Mouse (Mus musculus) cortical plate, adult 2 months (tissue): ENCODE measurements around the gene Otop2. TPM values are rescaled to one million over a fixed set of nuclear protein-coding genes. Genes with fewer than 3 reads are reported as not detected.

Experiments used
- H3K27ac ChIP-seq: fragments of 200-500 bp; 2 replicates; pipeline ENCODE4 v1.5.1; 2012; ENCODE audit warnings: low read length, control low read depth, inconsistent platforms; ENCODE audit not compliant: insufficient read depth
- H3K4me1 ChIP-seq: fragments of 200-500 bp; 2 replicates; pipeline ENCODE4 v1.6.1; 2011; ENCODE audit warnings: low read length; ENCODE audit not compliant: control insufficient read depth, insufficient read depth
- H3K4me3 ChIP-seq: fragments of 200-500 bp; 2 replicates; pipeline ENCODE4 v1.5.1; 2011; ENCODE audit warnings: mild to moderate bottlenecking, low read length, control low read depth; ENCODE audit not compliant: insufficient read depth
- CTCF ChIP-seq: fragments of 200-500 bp; IDR thresholded peaks from 2 replicates; pipeline ENCODE4 v1.5.1; 2011; ENCODE audit warnings: mild to moderate bottlenecking, control low read depth, low read length; ENCODE audit not compliant: insufficient read depth; ENCODE audit errors: extremely low read depth
- POLR2A ChIP-seq: fragments of 200-500 bp; IDR thresholded peaks from 2 replicates; pipeline ENCODE4 v1.6.1; 2011; ENCODE audit warnings: mild to moderate bottlenecking, low read length, control low read depth; ENCODE audit not compliant: insufficient read depth; ENCODE audit errors: extremely low read depth
- polyA plus RNA-seq: library from polyadenylated mRNA; depleted of rRNA; stranded (reverse); fragments of >200 nt; gene quantifications from 2 replicates; pipeline ENCODE4 v1.2.3, GENCODE M21; 2012; rRNA removed

Otop2 gene
- polyA plus RNA-seq, 1 experiment: 3.4 TPM

GRCm38 (mm10) chr11:115372015-115372414, 65.1 kb downstream of the Otop2 start:
- Histone ChIP-seq H3K27ac (no peak overlapping the region), H3K4me1 (peaks cover 8% of the 10 kb centered on the region), H3K4me3 (no peak overlapping the region)
- TF ChIP-seq POLR2A (no peak), CTCF (no peak)

DNA sequence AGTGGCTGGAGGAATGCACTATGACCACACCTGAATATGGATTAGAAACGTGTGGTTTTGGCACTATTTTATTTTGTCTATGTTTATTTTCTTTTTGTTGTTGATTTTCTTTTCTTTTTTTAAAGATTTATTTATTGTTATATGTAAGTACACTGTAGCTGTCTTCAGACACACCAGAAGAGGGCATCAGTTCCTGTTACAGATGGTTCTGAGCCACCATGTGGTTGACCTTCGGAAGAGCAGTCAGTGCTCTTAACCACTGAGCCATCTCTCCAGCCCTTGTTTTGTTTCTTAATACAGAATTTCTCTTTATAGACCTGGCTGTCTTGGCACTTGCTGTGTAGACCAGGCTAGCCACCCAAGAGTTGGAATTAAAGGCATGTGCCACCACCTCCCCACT, 65.8 kb downstream of the Otop2 start:
- H3K27ac ChIP-seq: no peak overlapping the region
- no peak overlapping the region for H3K4me3 ChIP-seq
- no peak for TF ChIP-seq POLR2A
- no peak for TF ChIP-seq CTCF
- peaks cover 8% of the 10 kb centered on the region for H3K4me1 ChIP-seq

DNA sequence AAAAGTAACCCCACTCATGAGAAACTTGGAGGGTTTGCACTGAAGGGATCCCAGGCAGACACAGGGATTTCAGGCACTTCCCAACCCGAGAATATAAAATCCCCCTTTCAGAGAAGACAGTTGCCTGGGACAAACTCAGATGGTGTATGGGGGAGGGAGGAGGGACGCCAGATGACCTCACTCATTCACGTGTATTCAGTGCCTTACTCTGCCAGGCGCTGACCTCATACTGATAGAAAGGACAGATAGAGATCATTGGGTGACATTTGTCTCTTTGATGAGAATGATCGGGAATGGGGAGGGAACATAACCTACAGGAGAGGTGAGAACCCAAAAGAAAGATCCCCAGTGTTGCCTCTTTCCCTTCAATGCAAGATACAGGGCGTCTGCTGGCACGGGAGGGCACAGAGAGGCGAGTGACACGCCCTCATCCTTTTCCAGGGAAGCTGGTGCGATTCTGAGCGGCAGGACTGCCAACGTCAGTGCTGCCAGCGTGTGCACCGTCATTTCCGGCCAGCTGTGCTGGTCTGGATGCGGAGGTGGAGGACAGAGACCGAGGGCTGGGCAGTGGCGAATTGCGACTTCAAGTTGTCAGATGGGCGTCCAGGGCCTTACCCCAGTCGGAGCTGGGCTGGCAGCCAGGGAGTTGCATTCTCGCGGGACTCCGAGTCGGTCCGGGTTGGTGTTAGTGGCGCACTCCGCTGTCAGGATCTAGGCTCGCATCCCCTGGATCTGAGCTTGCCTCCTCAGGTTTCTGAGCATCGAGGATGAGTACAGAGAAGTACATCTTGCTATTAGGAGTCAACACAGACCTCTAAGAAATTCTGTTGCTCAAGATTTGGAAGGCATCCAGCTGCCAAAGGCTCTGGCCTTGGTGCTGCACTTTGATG, 67.1 kb downstream of the Otop2 start:
- Histone ChIP-seq H3K4me3 (peak overlapping the region; percentile 31), H3K27ac (peak overlapping the region; percentile 32), H3K4me1 (peaks cover 8% of the 10 kb centered on the region)
- TF ChIP-seq CTCF (no peak), POLR2A (peak; percentile 72)

DNA sequence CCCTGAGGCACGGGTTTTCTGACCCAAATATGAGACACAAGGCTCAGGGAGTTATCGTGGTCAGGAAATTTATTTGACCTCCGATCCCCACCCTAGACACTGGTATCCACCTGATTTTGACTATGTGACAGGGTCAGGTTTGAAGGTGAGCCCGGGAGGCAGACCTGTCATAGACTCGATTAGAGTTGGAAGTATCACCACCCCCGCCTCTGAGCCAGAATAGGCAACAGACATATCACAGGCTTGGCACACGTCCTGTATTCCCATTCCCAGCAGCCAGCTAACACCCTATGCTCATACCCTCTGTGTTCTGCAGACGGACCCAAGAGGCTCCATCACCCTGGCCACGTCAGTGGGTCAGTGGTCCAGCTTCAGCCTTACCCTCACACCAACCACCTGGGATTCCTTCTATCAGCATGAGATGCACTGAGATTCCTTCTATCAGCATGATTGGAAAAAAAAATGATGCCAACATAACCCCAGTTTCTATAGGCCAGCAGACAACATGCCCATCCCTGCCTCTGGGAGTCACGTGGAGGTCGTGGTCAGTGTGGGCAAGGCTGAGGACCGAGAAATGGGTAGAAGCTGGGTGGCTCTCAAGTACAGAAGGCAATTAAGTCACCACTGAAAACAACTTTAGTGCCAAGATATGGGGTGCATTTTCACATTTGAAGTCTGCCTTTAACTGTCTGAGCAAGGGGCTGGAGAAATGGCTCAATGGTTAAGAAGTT, 67.9 kb downstream of the Otop2 start:
- Histone ChIP-seq H3K27ac (peak overlapping the region; percentile 32), H3K4me3 (peak overlapping the region; percentile 31), H3K4me1 (peaks cover 8% of the 10 kb centered on the region)
- TF ChIP-seq POLR2A (no peak), CTCF (no peak)

DNA sequence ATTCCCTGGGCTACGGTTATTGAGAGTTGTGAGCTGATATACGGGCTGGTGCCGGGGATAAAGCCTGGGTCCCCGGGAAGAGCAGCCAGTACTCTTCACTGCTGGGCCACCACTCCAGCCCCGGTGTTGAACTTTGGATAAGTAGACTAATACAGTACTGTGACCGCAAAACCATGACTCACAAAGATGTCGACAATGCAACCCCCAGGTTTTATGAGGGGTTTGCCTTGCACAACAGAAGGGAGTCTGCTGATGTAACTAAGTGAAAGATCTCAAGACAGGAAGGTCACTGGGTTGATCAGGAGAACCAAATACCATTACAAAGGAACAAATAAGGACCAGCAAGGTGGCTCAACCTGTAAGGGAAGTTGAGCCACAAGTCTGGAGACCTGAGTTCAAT, 69.8 kb downstream of the Otop2 start:
- no peak overlapping the region for H3K27ac ChIP-seq
- H3K4me3 ChIP-seq: no peak overlapping the region
- peaks cover 8% of the 10 kb centered on the region for H3K4me1 ChIP-seq
- no peak for TF ChIP-seq POLR2A
- no peak for TF ChIP-seq CTCF

DNA sequence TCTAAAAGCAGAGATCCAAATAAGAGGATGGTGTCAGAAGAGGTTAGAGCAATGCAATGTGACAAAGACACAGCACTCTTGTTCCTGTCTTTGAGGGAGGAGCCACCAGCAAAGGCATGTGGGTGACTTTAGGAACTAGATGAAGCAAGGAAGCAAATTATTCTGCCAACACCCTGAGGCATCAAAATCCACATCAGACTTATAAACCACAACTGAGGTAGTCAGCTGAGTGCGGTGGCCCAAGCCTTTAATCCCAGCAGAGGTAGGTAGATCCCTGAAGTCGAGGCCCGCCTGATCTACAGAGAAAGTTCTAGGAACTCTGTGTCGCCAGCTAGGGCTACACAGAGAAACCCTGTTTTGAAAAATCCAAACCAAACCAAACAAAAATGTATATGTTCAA, 70.3 kb downstream of the Otop2 start:
- Histone ChIP-seq H3K27ac (no peak overlapping the region), H3K4me3 (no peak overlapping the region), H3K4me1 (peaks cover 8% of the 10 kb centered on the region)
- TF ChIP-seq CTCF (no peak), POLR2A (no peak)

DNA sequence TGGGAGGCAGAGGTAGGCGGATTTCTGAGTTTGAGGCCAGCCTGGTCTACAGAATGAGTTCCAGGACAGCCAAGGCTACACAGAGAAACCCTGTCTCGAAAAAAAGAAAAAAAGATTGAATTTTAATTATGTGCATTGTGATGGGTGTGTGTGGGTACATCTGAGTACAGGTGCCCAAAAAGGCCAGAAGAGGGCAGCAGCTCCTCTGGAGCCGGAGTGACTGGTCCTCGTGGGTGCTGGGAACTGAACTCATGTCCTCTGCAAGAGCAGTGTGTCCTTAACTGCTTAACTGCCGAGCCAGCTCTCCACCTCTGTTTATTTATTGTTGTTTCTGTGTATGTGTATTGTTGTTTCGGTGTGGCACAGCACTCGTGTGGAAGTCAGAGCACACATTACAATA, 70.9 kb downstream of the Otop2 start:
- H3K27ac ChIP-seq: no peak overlapping the region
- TF ChIP-seq POLR2A (no peak), CTCF (no peak)
- H3K4me1 ChIP-seq: peaks cover 8% of the 10 kb centered on the region
- H3K4me3 ChIP-seq: no peak overlapping the region

DNA sequence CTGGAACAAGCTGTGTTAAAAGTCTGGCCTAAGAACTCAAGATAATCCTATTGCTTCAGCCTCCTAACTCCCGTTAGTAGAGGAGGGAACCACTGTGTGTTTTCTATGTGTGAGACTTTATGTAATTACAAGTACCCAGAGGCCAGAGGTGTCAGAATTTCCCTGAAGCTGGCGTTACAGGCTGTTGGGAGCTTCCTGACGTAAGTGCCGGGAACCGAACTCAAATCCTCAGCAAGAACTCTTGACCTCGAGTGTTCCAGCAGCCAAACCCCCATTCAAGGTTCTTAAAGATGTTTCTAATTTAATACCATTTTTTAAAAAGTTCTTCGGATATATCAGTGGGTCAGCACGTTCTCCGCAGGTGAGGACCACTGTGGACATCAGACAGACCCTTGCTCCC, 74.3 kb downstream of the Otop2 start:
- Histone ChIP-seq H3K4me1 (peaks cover 10% of the 10 kb centered on the region; the same call in 1 of the 2 replicates), H3K27ac (no peak overlapping the region), H3K4me3 (peak overlapping the region; percentile 81)
- TF ChIP-seq CTCF (no peak), POLR2A (no peak)

Other genes with a start within 250 kb of the Otop2 start
- gene Cd300e, start 245.0 kb upstream of the Otop2 start, polyA plus RNA-seq: 0.09 and 0.17 TPM in 2 replicates
- gene Rab37, start 215.7 kb upstream of the Otop2 start, polyA plus RNA-seq: 2.5 and 2.9 TPM in 2 replicates
- 0.08 TPM in 2 replicates for gene Cd300lf, start 173.2 kb upstream of the Otop2 start, polyA plus RNA-seq
- gene Slc9a3r1, start 143.8 kb upstream of the Otop2 start, polyA plus RNA-seq: 73.8 and 74.1 TPM in 2 replicates
- gene Tmem104, start 119.7 kb upstream of the Otop2 start, polyA plus RNA-seq: 9.5 and 10.3 TPM in 2 replicates
- gene Nat9, start 119.3 kb upstream of the Otop2 start, polyA plus RNA-seq: 40.9 and 43.2 TPM in 2 replicates
- 35.8 and 37.4 TPM in 2 replicates for gene Grin2c, start 39.9 kb upstream of the Otop2 start, polyA plus RNA-seq
- 32.6 and 33.4 TPM in 2 replicates for gene Fdxr, start 30.1 kb upstream of the Otop2 start, polyA plus RNA-seq
- gene Fads6, start 9.5 kb upstream of the Otop2 start, polyA plus RNA-seq: 14.0 and 15.3 TPM in 2 replicates
- 0.40 and 0.44 TPM in 2 replicates for gene Ush1g, start 14.9 kb downstream of the Otop2 start, polyA plus RNA-seq
- 0.06 TPM in 1 of 2 replicates, not detected in the other for gene Otop3, start 27.6 kb downstream of the Otop2 start, polyA plus RNA-seq
- 102 and 103 TPM in 2 replicates for gene Hid1, start 60.6 kb downstream of the Otop2 start, polyA plus RNA-seq
- 20.6 and 21.5 TPM in 2 replicates for gene Cdr2l, start 74.8 kb downstream of the Otop2 start, polyA plus RNA-seq
- 121 and 124 TPM in 2 replicates for gene Mrpl58, start 96.6 kb downstream of the Otop2 start, polyA plus RNA-seq
- 720 and 722 TPM in 2 replicates for gene Atp5h, start 112.8 kb downstream of the Otop2 start, polyA plus RNA-seq
- 75.0 and 81.1 TPM in 2 replicates for gene Kctd2, start 113.0 kb downstream of the Otop2 start, polyA plus RNA-seq
- not detected in 2 replicates for gene Trim80, start 133.4 kb downstream of the Otop2 start, polyA plus RNA-seq
- not detected in 2 replicates for gene Slc16a5, start 155.3 kb downstream of the Otop2 start, polyA plus RNA-seq
- 8.7 and 11.7 TPM in 2 replicates for gene Armc7, start 168.5 kb downstream of the Otop2 start, polyA plus RNA-seq
- 85.5 and 85.8 TPM in 2 replicates for gene Nt5c, start 184.7 kb downstream of the Otop2 start, polyA plus RNA-seq
- gene Jpt1, start 207.2 kb downstream of the Otop2 start, polyA plus RNA-seq: 206 and 211 TPM in 2 replicates
- 329 and 331 TPM in 2 replicates for gene Sumo2, start 229.1 kb downstream of the Otop2 start, polyA plus RNA-seq